Mouse (Mus musculus) brain, adult 2 months (tissue): Measurements from ENCODE around the gene Gzmm.
A peak's percentile ranks its signal among the peaks of the same experiment; 100 is the strongest.

ENCODE experiments used
- DNase-seq: peaks from one replicate; pipeline ENCODE4 v3.0.0; 2011; ENCODE audit warnings: low read depth, low spot score

Gene Gzmm

GRCm38 (mm10) chr10:79688720-79689119 lies at the start of gene Gzmm:
Gzmm (plus strand) TSS chr10:79689020.
- no peak for DNase-seq

GRCm38 (mm10) chr10:79645711-79646110 lies 43.1 kb upstream of the Gzmm start, which contains the start of gene Odf3l2:
Odf3l2 (minus strand) TSS chr10:79645738.
- peak; percentile 46 for DNase-seq

- DNase-seq, result peak; percentile 89
Measured at GRCm38 (mm10) chr10:79649070-79649751, 39.6 kb upstream of the Gzmm start.

GRCm38 (mm10) chr10:79652789-79653188 lies 36.0 kb upstream of the Gzmm start:
- no peak for DNase-seq

GRCm38 (mm10) chr10:79654946-79655395 lies 33.8 kb upstream of the Gzmm start:
- DNase-seq, result peak; percentile 80

GRCm38 (mm10) chr10:79658829-79659228 lies 30.0 kb upstream of the Gzmm start:
- DNase-seq, result no peak

GRCm38 (mm10) chr10:79660298-79660697 lies 28.5 kb upstream of the Gzmm start:
- no peak for DNase-seq

GRCm38 (mm10) chr10:79661861-79662260 lies 27.0 kb upstream of the Gzmm start:
- DNase-seq, result no peak

GRCm38 (mm10) chr10:79664131-79664665 lies 24.6 kb upstream of the Gzmm start, which contains the start of gene Madcam1:
Madcam1 (plus strand) TSS chr10:79664559.
- peak; percentile 65 for DNase-seq

- DNase-seq, result no peak
Measured at GRCm38 (mm10) chr10:79665051-79665450, 23.8 kb upstream of the Gzmm start.

- DNase-seq, result no peak
Measured at GRCm38 (mm10) chr10:79666493-79666892, 22.3 kb upstream of the Gzmm start.

GRCm38 (mm10) chr10:79668076-79668475 lies 20.7 kb upstream of the Gzmm start:
- DNase-seq, result no peak

- peak; percentile 97 for DNase-seq
Measured at GRCm38 (mm10) chr10:79668771-79669575, 19.8 kb upstream of the Gzmm start, which contains the start of gene Tpgs1. Tpgs1 (plus strand) TSS chr10:79669369.

- DNase-seq, result peak; percentile 81
Measured at GRCm38 (mm10) chr10:79669576-79670057, 19.2 kb upstream of the Gzmm start.

GRCm38 (mm10) chr10:79670071-79670888 lies 18.5 kb upstream of the Gzmm start:
- DNase-seq, result peak; percentile 42

GRCm38 (mm10) chr10:79671396-79672087 lies 17.3 kb upstream of the Gzmm start:
- no peak for DNase-seq

GRCm38 (mm10) chr10:79672088-79672455 lies 16.7 kb upstream of the Gzmm start:
- no peak for DNase-seq

- no peak for DNase-seq
Measured at GRCm38 (mm10) chr10:79673054-79673453, 15.8 kb upstream of the Gzmm start.

GRCm38 (mm10) chr10:79675346-79676035 lies 13.3 kb upstream of the Gzmm start:
- DNase-seq, result no peak
